Mouse (Mus musculus): Measurements from ENCODE around the gene Ttc12.

GRCm38 (mm10) chr9:49527340-49527739, 41.3 kb upstream of the Ttc12 start:
- TF ChIP-seq CTCF (IDR thresholded peaks at IDR 0.05; ENCODE audit: borderline replicate concordance, control insufficient read depth, extremely low read depth, insufficient read depth, low read length, poor library complexity) (no peak), POLR2A (IDR thresholded peaks at IDR 0.05; ENCODE audit: control insufficient read depth, extremely low read depth, insufficient read depth, low read length, poor library complexity) (no peak)

Data from thymus, adult 2 months (tissue).